ENCODE assay signal across 9 mouse cellular contexts in the genomic region with DNA sequence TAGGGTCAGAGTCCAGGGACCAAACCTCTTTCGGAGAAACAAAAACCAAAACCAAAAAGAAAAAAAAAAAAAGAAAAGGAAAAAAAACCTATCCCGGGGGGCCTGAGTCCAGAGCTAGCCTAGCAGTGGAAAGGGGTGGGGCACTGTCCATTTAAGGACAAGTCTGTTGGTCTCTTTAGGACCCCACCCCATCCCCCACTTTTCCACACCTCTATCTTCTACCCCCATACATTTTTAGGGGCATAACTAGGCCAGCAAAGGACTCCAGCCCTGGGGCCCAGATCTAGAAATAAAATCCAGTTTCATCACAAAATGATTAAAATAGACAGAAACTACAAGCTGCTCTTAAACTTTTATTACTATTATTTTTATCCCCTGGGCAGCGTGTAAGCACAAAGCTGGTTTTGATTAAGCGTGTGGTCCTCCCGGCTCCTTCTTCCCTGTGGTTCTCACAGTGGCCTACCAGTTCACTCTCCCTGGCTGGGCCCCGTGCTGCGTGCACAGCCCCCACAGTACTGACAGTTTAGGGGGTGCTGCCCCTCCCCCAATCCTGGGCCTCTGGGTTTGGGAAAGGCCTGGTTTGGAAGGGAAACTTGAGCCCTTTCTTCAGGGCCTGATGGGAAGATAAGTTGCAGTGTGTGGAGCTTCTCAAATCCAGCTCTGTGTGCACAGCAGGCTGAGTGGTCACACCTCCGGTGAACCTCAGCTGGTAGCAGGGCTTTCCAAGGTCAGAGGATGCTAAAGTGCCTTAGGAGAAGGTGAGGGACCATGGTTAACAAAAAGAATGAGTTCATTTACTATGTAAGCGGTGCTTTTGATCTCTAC.
A peak's percentile ranks its signal among the peaks of the same experiment; 100 is the strongest.
DNase-seq lines count a peak whose midpoint lies in the region; ATAC-seq and TF ChIP-seq lines count a peak whose summit lies in the region.
"Had no signal": no experiment of that assay in that cellular context is flagged by ENCODE, and none has a peak within 500 bp of the region (broad histone marks: within the 10 kb centered on the region; RNA-seq: fewer than 3 reads in every experiment).

No protein-coding gene starts in this region.

- TF ChIP-seq EP300 in heart, postnatal 0 days (IDR thresholded peaks at IDR 0.05; ENCODE audit: low read depth) = no peak

- TF ChIP-seq CTCF in heart, postnatal 0 days (IDR thresholded peaks at IDR 0.05; ENCODE audit: low read depth) = no peak
- no peak for TF ChIP-seq CTCF in intestine, postnatal 0 days (IDR thresholded peaks at IDR 0.05; ENCODE audit: low read depth)

- H3K9me3 ChIP-seq in heart, postnatal 0 days (replicated peaks; ENCODE audit: control insufficient read depth, low read length) = no peaks in the 10 kb centered on the region
- no peaks in the 10 kb centered on the region for H3K9me3 ChIP-seq in heart, embryonic 12.5 days (replicated peaks)
- H3K9me3 ChIP-seq in neural tube, embryonic 15.5 days (replicated peaks) = no peaks in the 10 kb centered on the region
- no peaks in the 10 kb centered on the region for H3K9me3 ChIP-seq in intestine, postnatal 0 days (ENCODE audit: control insufficient read depth)

- peaks cover 53% of the 10 kb centered on the region for H3K4me1 ChIP-seq in heart, postnatal 0 days (ENCODE audit: control insufficient read depth, insufficient read depth)
- peaks cover 58% of the 10 kb centered on the region for H3K4me1 ChIP-seq in heart, embryonic 12.5 days (replicated peaks)
- H3K4me1 ChIP-seq in neural tube, embryonic 15.5 days = peaks cover 9% of the 10 kb centered on the region
- H3K4me1 ChIP-seq in intestine, postnatal 0 days (replicated peaks; ENCODE audit: control insufficient read depth, insufficient read depth, low read length) = peaks cover 50% of the 10 kb centered on the region

- H3K4me3 ChIP-seq in heart, postnatal 0 days (ENCODE audit: low read depth, low read length) = no peak overlapping the region
- no peak overlapping the region for H3K4me3 ChIP-seq in heart, embryonic 12.5 days
- no peak overlapping the region for H3K4me3 ChIP-seq in neural tube, embryonic 15.5 days (replicated peaks)
- H3K4me3 ChIP-seq in intestine, postnatal 0 days (ENCODE audit: low read depth, low read length) = no peak overlapping the region

- no peak for ATAC-seq in heart, postnatal 0 days (ENCODE audit: insufficient read depth, low read depth)
- no peak for ATAC-seq in heart, embryonic 12.5 days (ENCODE audit: insufficient number of reproducible peaks, low FRiP score)
- ATAC-seq in neural tube, embryonic 15.5 days (ENCODE audit: low FRiP score) = no peak
- no peak for ATAC-seq in intestine, postnatal 0 days

- H3K27ac ChIP-seq in heart, postnatal 0 days (ENCODE audit: low read depth) = peak overlapping the region; percentile 8
- H3K27ac ChIP-seq in heart, embryonic 12.5 days (ENCODE audit: poor library complexity, severe bottlenecking) = no peak overlapping the region
- no peak overlapping the region for H3K27ac ChIP-seq in neural tube, embryonic 15.5 days (replicated peaks)
- peak overlapping the region; percentile 89 for H3K27ac ChIP-seq in intestine, postnatal 0 days (ENCODE audit: low read depth, low read length)

- 77% methylated on average over 9 of the region's 9 CpGs for WGBS in heart, postnatal 0 days
- WGBS in heart, embryonic 12.5 days = 50% methylated on average over 9 of the region's 9 CpGs
- 55% methylated on average over 9 of the region's 9 CpGs for WGBS in neural tube, embryonic 15.5 days
- 26% methylated on average over 9 of the region's 9 CpGs for WGBS in intestine, postnatal 0 days

- H3K27me3 ChIP-seq in heart, postnatal 0 days (ENCODE audit: control insufficient read depth, insufficient read depth, low read length) = peaks cover 23% of the 10 kb centered on the region; the same call in 1 of the 2 replicates
- peaks cover 67% of the 10 kb centered on the region for H3K27me3 ChIP-seq in heart, embryonic 12.5 days (replicated peaks)
- no peaks in the 10 kb centered on the region for H3K27me3 ChIP-seq in neural tube, embryonic 15.5 days (replicated peaks)
- no peaks in the 10 kb centered on the region for H3K27me3 ChIP-seq in intestine, postnatal 0 days (replicated peaks; ENCODE audit: control insufficient read depth, insufficient read depth, low read length)

- DNase-seq in heart, postnatal 0 days (ENCODE audit: low spot score) = no peak
- peak; percentile 47 for DNase-seq in neural tube, embryonic 10.5 days (ENCODE audit: extremely low spot score, low spot score)
- no peak for DNase-seq in adrenal gland, postnatal 25 days
- DNase-seq in spleen, postnatal 14 days (ENCODE audit: low spot score in 2 of 2) = no peak
- DNase-seq in urinary bladder, postnatal 14 days (ENCODE audit: low spot score) = no peak
- DNase-seq: gastrocnemius, postnatal 25 days had no signal

- no peak overlapping the region for H3K9ac ChIP-seq in heart, postnatal 0 days (replicated peaks; ENCODE audit: low read depth, low read length)
- H3K9ac ChIP-seq in heart, embryonic 12.5 days = no peak overlapping the region
- no peak overlapping the region for H3K9ac ChIP-seq in neural tube, embryonic 15.5 days (replicated peaks)
- peak overlapping the region; percentile 26; the same call in 1 of the 2 replicates for H3K9ac ChIP-seq in intestine, postnatal 0 days (ENCODE audit: low read depth, low read length)

- H3K4me2 ChIP-seq in heart, postnatal 0 days (ENCODE audit: low read depth, low read length) = no peak overlapping the region
- H3K4me2 ChIP-seq in heart, embryonic 12.5 days = no peak overlapping the region
- no peak overlapping the region for H3K4me2 ChIP-seq in neural tube, embryonic 15.5 days
- peak overlapping the region; percentile 30 for H3K4me2 ChIP-seq in intestine, postnatal 0 days (replicated peaks; ENCODE audit: low read depth)

- H3K36me3 ChIP-seq in heart, postnatal 0 days (replicated peaks; ENCODE audit: control insufficient read depth, insufficient read depth, low read length) = no peaks in the 10 kb centered on the region
- H3K36me3 ChIP-seq in heart, embryonic 12.5 days = no peaks in the 10 kb centered on the region
- H3K36me3 ChIP-seq in neural tube, embryonic 15.5 days = no peaks in the 10 kb centered on the region
- peaks cover 22% of the 10 kb centered on the region; the same call in 1 of the 2 replicates for H3K36me3 ChIP-seq in intestine, postnatal 0 days (ENCODE audit: control insufficient read depth, insufficient read depth)

Comparison
In these comparisons a context has a peak if more than half of its experiments do, and no peak if none do; other contexts are left out.
1. H3K27ac ChIP-seq: peak in heart, postnatal 0 days (single experiment) and intestine, postnatal 0 days (single experiment); none in heart, embryonic 12.5 days (single experiment) and neural tube, embryonic 15.5 days (single experiment).